Mouse (Mus musculus) cerebellum, postnatal 36 days (tissue): ENCODE data around the gene Smarca1.

Experiments used
- DNase-seq, 2 experiments: peaks; one replicate each; pipeline ENCODE4 v3.0.0; 2021 to 2022; ENCODE audit warnings: mixed read lengths in 2 of 2

Smarca1 gene

DNA sequence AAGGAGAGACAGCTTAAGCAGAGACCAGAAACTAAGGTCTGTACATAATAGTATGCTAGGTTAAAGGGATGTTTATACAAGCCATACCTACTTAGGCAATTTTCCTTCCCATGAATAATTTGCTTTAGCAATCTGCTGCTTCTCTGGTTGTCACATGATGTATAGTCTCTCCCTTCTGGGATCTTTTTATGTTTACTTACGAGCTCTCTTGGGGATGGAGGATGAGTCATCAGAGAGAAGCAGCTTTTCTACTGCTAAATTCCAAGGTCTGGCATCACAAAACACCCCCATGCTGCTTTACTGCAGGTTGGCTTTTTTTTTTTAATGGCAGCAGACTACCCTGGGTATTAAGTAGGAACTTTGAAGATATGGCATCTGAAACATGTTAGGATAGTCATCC, 132.6 kb downstream of the Smarca1 start:
- DNase-seq, result no peak
